Mouse (Mus musculus): ENCODE measurements around the gene Mrpl32.

The Mrpl32 gene

GRCm38 (mm10) chr13:14612926-14613529 lies at the start of gene Mrpl32, which contains the start of gene Psma2:
TSS of gene Mrpl32 (minus strand) at chr13:14613165.
TSS of gene Psma2 (plus strand) at chr13:14613240.
- DNase-seq (ENCODE audit: low spot score), result peak; percentile 88

- no peak for DNase-seq (ENCODE audit: low spot score)
Measured at GRCm38 (mm10) chr13:14649301-14649700, 36.3 kb upstream of the Mrpl32 start.

GRCm38 (mm10) chr13:14639998-14640397 lies 27.0 kb upstream of the Mrpl32 start:
- no peak for DNase-seq (ENCODE audit: low spot score)

GRCm38 (mm10) chr13:14629726-14630641 lies 17.0 kb upstream of the Mrpl32 start, which contains the start of gene AW209491:
TSS of gene AW209491 (plus strand) at chr13:14630154.
- peak; percentile 89 for DNase-seq (ENCODE audit: low spot score)

GRCm38 (mm10) chr13:14618724-14619123 lies 5.8 kb upstream of the Mrpl32 start:
- no peak for DNase-seq (ENCODE audit: low spot score)

GRCm38 (mm10) chr13:14613553-14613952 lies 588 bp upstream of the Mrpl32 start:
- no peak for DNase-seq (ENCODE audit: low spot score)

- no peak for DNase-seq (ENCODE audit: low spot score)
Measured at GRCm38 (mm10) chr13:14612463-14612862, 502 bp downstream of the Mrpl32 start.

GRCm38 (mm10) chr13:14607616-14608015 lies 5.3 kb downstream of the Mrpl32 start:
- DNase-seq (ENCODE audit: low spot score), result no peak

- DNase-seq (ENCODE audit: low spot score), result no peak
Measured at GRCm38 (mm10) chr13:14602744-14603143, 10.2 kb downstream of the Mrpl32 start.

GRCm38 (mm10) chr13:14580392-14580791 lies 32.6 kb downstream of the Mrpl32 start:
- DNase-seq (ENCODE audit: low spot score), result no peak

- DNase-seq (ENCODE audit: low spot score), result no peak
Measured at GRCm38 (mm10) chr13:14574128-14574527, 38.8 kb downstream of the Mrpl32 start.

GRCm38 (mm10) chr13:14561336-14561735 lies 51.6 kb downstream of the Mrpl32 start:
- DNase-seq (ENCODE audit: low spot score), result no peak
